Mouse (Mus musculus): Measurements from ENCODE around the gene Aacs. TPM values are rescaled to one million over a fixed set of nuclear protein-coding genes. Genes with fewer than 3 reads are reported as not detected.

Aacs gene
- polyA plus RNA-seq, 1 experiment, result 69.9 TPM

GRCm38 (mm10) chr5:125466483-125466882 is 9.1 kb upstream of the Aacs start:
- TF ChIP-seq CTCF (IDR thresholded peaks at IDR 0.05; ENCODE audit: borderline replicate concordance, extremely low read depth, insufficient read depth, insufficient read length) (no peak), POLR2A (IDR thresholded peaks at IDR 0.05; ENCODE audit: borderline replicate concordance, extremely low read depth, insufficient read depth, insufficient read length, poor library complexity, severe bottlenecking) (no peak)
- DNase-seq (ENCODE audit: low read depth), result peak; percentile 3

GRCm38 (mm10) chr5:125467261-125467660 is 8.4 kb upstream of the Aacs start:
- no peak for DNase-seq (ENCODE audit: low read depth)
- TF ChIP-seq POLR2A (IDR thresholded peaks at IDR 0.05; ENCODE audit: borderline replicate concordance, extremely low read depth, insufficient read depth, insufficient read length, poor library complexity, severe bottlenecking) (no peak), CTCF (IDR thresholded peaks at IDR 0.05; ENCODE audit: borderline replicate concordance, extremely low read depth, insufficient read depth, insufficient read length) (no peak)

GRCm38 (mm10) chr5:125470713-125471112 is 4.9 kb upstream of the Aacs start:
- DNase-seq (ENCODE audit: low read depth), result no peak
- TF ChIP-seq CTCF (IDR thresholded peaks at IDR 0.05; ENCODE audit: borderline replicate concordance, extremely low read depth, insufficient read depth, insufficient read length) (no peak), POLR2A (IDR thresholded peaks at IDR 0.05; ENCODE audit: borderline replicate concordance, extremely low read depth, insufficient read depth, insufficient read length, poor library complexity, severe bottlenecking) (no peak)

- TF ChIP-seq POLR2A (IDR thresholded peaks at IDR 0.05; ENCODE audit: borderline replicate concordance, extremely low read depth, insufficient read depth, insufficient read length, poor library complexity, severe bottlenecking) (no peak), CTCF (IDR thresholded peaks at IDR 0.05; ENCODE audit: borderline replicate concordance, extremely low read depth, insufficient read depth, insufficient read length) (no peak)
- no peak for DNase-seq (ENCODE audit: low read depth)
Observed at GRCm38 (mm10) chr5:125472796-125473475, 2.7 kb upstream of the Aacs start.

- TF ChIP-seq POLR2A (IDR thresholded peaks at IDR 0.05; ENCODE audit: borderline replicate concordance, extremely low read depth, insufficient read depth, insufficient read length, poor library complexity, severe bottlenecking) (no peak), CTCF (IDR thresholded peaks at IDR 0.05; ENCODE audit: borderline replicate concordance, extremely low read depth, insufficient read depth, insufficient read length) (no peak)
- DNase-seq (ENCODE audit: low read depth), result no peak
Observed at GRCm38 (mm10) chr5:125475030-125475429, 584 bp upstream of the Aacs start.

- TF ChIP-seq POLR2A (IDR thresholded peaks at IDR 0.05; ENCODE audit: borderline replicate concordance, extremely low read depth, insufficient read depth, insufficient read length, poor library complexity, severe bottlenecking) (no peak), CTCF (IDR thresholded peaks at IDR 0.05; ENCODE audit: borderline replicate concordance, extremely low read depth, insufficient read depth, insufficient read length) (no peak)
- DNase-seq (ENCODE audit: low read depth), result peak; percentile 51
Observed at GRCm38 (mm10) chr5:125476286-125476625, 642 bp downstream of the Aacs start.

GRCm38 (mm10) chr5:125476799-125477198 is 1.2 kb downstream of the Aacs start:
- DNase-seq (ENCODE audit: low read depth), result no peak

GRCm38 (mm10) chr5:125477533-125477932 is 1.9 kb downstream of the Aacs start:
- DNase-seq (ENCODE audit: low read depth), result no peak
- TF ChIP-seq CTCF (IDR thresholded peaks at IDR 0.05; ENCODE audit: borderline replicate concordance, extremely low read depth, insufficient read depth, insufficient read length) (no peak), POLR2A (IDR thresholded peaks at IDR 0.05; ENCODE audit: borderline replicate concordance, extremely low read depth, insufficient read depth, insufficient read length, poor library complexity, severe bottlenecking) (no peak)

More at GRCm38 (mm10) chr5:125476799-125477198, 1.2 kb downstream of the Aacs start:
- TF ChIP-seq POLR2A (IDR thresholded peaks at IDR 0.05; ENCODE audit: borderline replicate concordance, extremely low read depth, insufficient read depth, insufficient read length, poor library complexity, severe bottlenecking), result no peak
- no peak for TF ChIP-seq CTCF (IDR thresholded peaks at IDR 0.05; ENCODE audit: borderline replicate concordance, extremely low read depth, insufficient read depth, insufficient read length)

GRCm38 (mm10) chr5:125478037-125478436 is 2.4 kb downstream of the Aacs start:
- DNase-seq (ENCODE audit: low read depth), result no peak
- TF ChIP-seq CTCF (IDR thresholded peaks at IDR 0.05; ENCODE audit: borderline replicate concordance, extremely low read depth, insufficient read depth, insufficient read length), result no peak
- TF ChIP-seq POLR2A (IDR thresholded peaks at IDR 0.05; ENCODE audit: borderline replicate concordance, extremely low read depth, insufficient read depth, insufficient read length, poor library complexity, severe bottlenecking), result no peak

- no peak for DNase-seq (ENCODE audit: low read depth)
- TF ChIP-seq CTCF (IDR thresholded peaks at IDR 0.05; ENCODE audit: borderline replicate concordance, extremely low read depth, insufficient read depth, insufficient read length) (no peak), POLR2A (IDR thresholded peaks at IDR 0.05; ENCODE audit: borderline replicate concordance, extremely low read depth, insufficient read depth, insufficient read length, poor library complexity, severe bottlenecking) (no peak)
Observed at GRCm38 (mm10) chr5:125479376-125479775, 3.8 kb downstream of the Aacs start.

GRCm38 (mm10) chr5:125480434-125481231 is 5.0 kb downstream of the Aacs start:
- no peak for DNase-seq (ENCODE audit: low read depth)
- no peak for TF ChIP-seq CTCF (IDR thresholded peaks at IDR 0.05; ENCODE audit: borderline replicate concordance, extremely low read depth, insufficient read depth, insufficient read length)

GRCm38 (mm10) chr5:125482474-125482873 is 6.9 kb downstream of the Aacs start:
- no peak for TF ChIP-seq POLR2A (IDR thresholded peaks at IDR 0.05; ENCODE audit: borderline replicate concordance, extremely low read depth, insufficient read depth, insufficient read length, poor library complexity, severe bottlenecking)
- TF ChIP-seq CTCF (IDR thresholded peaks at IDR 0.05; ENCODE audit: borderline replicate concordance, extremely low read depth, insufficient read depth, insufficient read length), result no peak

More at GRCm38 (mm10) chr5:125482474-125482873, 6.9 kb downstream of the Aacs start:
- no peak for DNase-seq (ENCODE audit: low read depth)
